Mouse (Mus musculus) cerebellum, adult 2 months (tissue): ENCODE measurements around the gene Olfr665.

Experiments used
- CTCF ChIP-seq: fragments of 200-500 bp; IDR thresholded peaks from 2 replicates; pipeline ENCODE4 v1.5.1; 2011; ENCODE audit warnings: low read depth, mild to moderate bottlenecking, control low read depth, low read length, moderate library complexity, borderline replicate concordance; ENCODE audit not compliant: insufficient read depth
- POLR2A ChIP-seq: fragments of 200-500 bp; IDR thresholded peaks from 2 replicates; pipeline ENCODE4 v1.6.1; 2011; ENCODE audit warnings: low read length, control low read depth, borderline replicate concordance; ENCODE audit not compliant: insufficient read depth

GRCm38 (mm10) chr7:104921382-104921781, 43.6 kb downstream of the Olfr665 start, which contains the start of gene Olfr667:
- TF ChIP-seq CTCF (no peak), POLR2A (no peak)
